Mouse (Mus musculus) neural tube, embryonic 15.5 days (tissue): Measurements from ENCODE around the gene Rbp7. TPM values are rescaled to one million over a fixed set of nuclear protein-coding genes. Genes with fewer than 3 reads are reported as not detected.
"Not testable (repeated sequence)": the region's sequence is repeated elsewhere in the genome, so short reads cannot be mapped to it uniquely, and the experiment has no call there.

ENCODE experiments used
- ATAC-seq: fragments of 200-750 bp; cut with Nextera tagmentation; 2 replicates; pipeline ENCODE4 v1.8.0; 2017; ENCODE audit warnings: mild to moderate bottlenecking, moderate TSS enrichment, moderate library complexity; ENCODE audit not compliant: low FRiP score
- H3K27ac ChIP-seq: fragments of 300-500 bp; sonication (generic); replicated peaks from 2 replicates; pipeline ENCODE4 v1.5.1; 2015; ENCODE audit warnings: mild to moderate bottlenecking, inconsistent platforms
- H3K27me3 ChIP-seq: fragments of 300-500 bp; sonication (generic); replicated peaks from 2 replicates; pipeline ENCODE4 v1.6.1; 2015; ENCODE audit warnings: inconsistent platforms
- H3K36me3 ChIP-seq: fragments of 300-500 bp; sonication (generic); 2 replicates; pipeline ENCODE4 v1.6.1; 2015; ENCODE audit warnings: inconsistent platforms
- H3K4me1 ChIP-seq: fragments of 300-500 bp; sonication (generic); 2 replicates; pipeline ENCODE4 v1.6.1; 2015; ENCODE audit warnings: inconsistent platforms
- H3K4me2 ChIP-seq: fragments of 300-500 bp; sonication (generic); 2 replicates; pipeline ENCODE4 v1.6.1; 2015; ENCODE audit warnings: inconsistent platforms, mild to moderate bottlenecking, moderate library complexity
- H3K4me3 ChIP-seq: fragments of 300-500 bp; sonication (generic); replicated peaks from 2 replicates; pipeline ENCODE4 v1.5.1; 2015; ENCODE audit warnings: mild to moderate bottlenecking, inconsistent platforms
- H3K9ac ChIP-seq: fragments of 300-500 bp; sonication (generic); replicated peaks from 2 replicates; pipeline ENCODE4 v1.6.1; 2015; ENCODE audit warnings: mild to moderate bottlenecking, inconsistent platforms
- H3K9me3 ChIP-seq: fragments of 300-500 bp; sonication (generic); replicated peaks from 2 replicates; pipeline ENCODE4 v1.6.1; 2016; ENCODE audit warnings: inconsistent platforms
- WGBS: fragments of 180-500 bp; shearing (Covaris S2); methylation state at CpG from one replicate; pipeline ENCODE4 v1.1.7; 2015; ENCODE audit warnings: mixed read lengths; 5-methylcytosine and 5-hydroxymethylcytosine counted together
- polyA plus RNA-seq: library from polyadenylated mRNA; unstranded; fragments of >200 nt; fragmentation: Nextera tagmentation; extraction: Ambion mirVana; gene quantifications from 2 replicates; pipeline ENCODE4 v1.2.1, GENCODE M21; 2015

Gene Rbp7
- polyA plus RNA-seq, 1 experiment from 2014 or later, result not detected

DNA sequence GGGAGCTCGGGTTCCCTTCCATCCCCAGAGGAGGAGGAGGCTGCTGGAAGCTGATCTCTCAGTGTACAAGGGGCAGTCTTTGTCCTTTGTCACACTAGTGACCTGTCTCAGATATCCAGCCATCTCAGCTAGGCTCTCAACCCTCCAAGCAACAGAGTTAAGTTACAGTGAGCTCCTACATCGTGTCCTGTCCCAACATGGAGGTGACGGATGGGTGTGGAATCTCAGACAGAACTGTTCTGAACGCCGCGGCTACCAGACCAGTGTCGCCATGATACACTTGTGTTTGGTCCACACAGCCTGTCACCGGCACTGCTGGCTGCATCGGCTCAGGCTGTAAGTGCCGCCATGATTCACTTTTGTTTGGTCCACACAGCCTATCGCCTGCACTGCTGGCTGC, 22.3 kb upstream of the Rbp7 start, which contains the start of gene Tmem274:
Gene Tmem274 (plus strand): TSS at position 301 of the 400 bp plus-strand sequence.
- no peak within 1 kb of the TSS for H3K9ac ChIP-seq
- H3K4me1 ChIP-seq, result no peaks in the 10 kb centered on the region
- H3K9me3 ChIP-seq, result no peaks in the 10 kb centered on the region
- H3K27me3 ChIP-seq, result no peaks in the 10 kb centered on the region
- H3K4me2 ChIP-seq, result no peak within 1 kb of the TSS
- WGBS, result 91% methylated on average over 11 of the region's 11 CpGs
- ATAC-seq, result no peak
- no peak within 1 kb of the TSS for H3K27ac ChIP-seq
- H3K36me3 ChIP-seq, result peaks cover 13% of the 10 kb centered on the region
- no peak within 1 kb of the TSS for H3K4me3 ChIP-seq

GRCm38 (mm10) chr4:149475096-149475495, 20.3 kb upstream of the Rbp7 start:
- Histone ChIP-seq H3K4me3 (no peak overlapping the region), H3K4me1 (no peaks in the 10 kb centered on the region), H3K4me2 (no peak overlapping the region), H3K27ac (no peak overlapping the region), H3K9ac (no peak overlapping the region), H3K9me3 (no peaks in the 10 kb centered on the region), H3K36me3 (peaks cover 14% of the 10 kb centered on the region), H3K27me3 (no peaks in the 10 kb centered on the region)
- ATAC-seq, result no peak
- 81% methylated on average over 7 of the region's 7 CpGs for WGBS

- Histone ChIP-seq H3K4me3 (no peak overlapping the region), H3K9me3 (no peaks in the 10 kb centered on the region), H3K4me2 (no peak overlapping the region), H3K36me3 (peaks cover 23% of the 10 kb centered on the region), H3K27me3 (no peaks in the 10 kb centered on the region), H3K4me1 (no peaks in the 10 kb centered on the region), H3K27ac (no peak overlapping the region), H3K9ac (no peak overlapping the region)
- WGBS, result 97% methylated on average over 3 of the region's 3 CpGs
- ATAC-seq, result no peak
Observed at GRCm38 (mm10) chr4:149469557-149469956, 14.8 kb upstream of the Rbp7 start.

- no peak for ATAC-seq
- H3K4me2 ChIP-seq, result no peak overlapping the region
- H3K27ac ChIP-seq, result no peak overlapping the region
- H3K4me1 ChIP-seq, result no peaks in the 10 kb centered on the region
- H3K4me3 ChIP-seq, result no peak overlapping the region
- WGBS, result 77% methylated on average over 6 of the region's 6 CpGs
- H3K9ac ChIP-seq, result no peak overlapping the region
- H3K27me3 ChIP-seq, result no peaks in the 10 kb centered on the region
- H3K36me3 ChIP-seq, result no peaks in the 10 kb centered on the region
- no peaks in the 10 kb centered on the region for H3K9me3 ChIP-seq
Observed at GRCm38 (mm10) chr4:149463435-149463950, 8.7 kb upstream of the Rbp7 start.

GRCm38 (mm10) chr4:149462305-149462971, 7.7 kb upstream of the Rbp7 start:
- Histone ChIP-seq H3K9me3 (no peaks in the 10 kb centered on the region), H3K36me3 (no peaks in the 10 kb centered on the region), H3K27ac (no peak overlapping the region), H3K27me3 (no peaks in the 10 kb centered on the region), H3K9ac (no peak overlapping the region), H3K4me1 (no peaks in the 10 kb centered on the region), H3K4me3 (no peak overlapping the region), H3K4me2 (no peak overlapping the region)
- no peak for ATAC-seq
- WGBS, result 82% methylated on average over 6 of the region's 6 CpGs

DNA sequence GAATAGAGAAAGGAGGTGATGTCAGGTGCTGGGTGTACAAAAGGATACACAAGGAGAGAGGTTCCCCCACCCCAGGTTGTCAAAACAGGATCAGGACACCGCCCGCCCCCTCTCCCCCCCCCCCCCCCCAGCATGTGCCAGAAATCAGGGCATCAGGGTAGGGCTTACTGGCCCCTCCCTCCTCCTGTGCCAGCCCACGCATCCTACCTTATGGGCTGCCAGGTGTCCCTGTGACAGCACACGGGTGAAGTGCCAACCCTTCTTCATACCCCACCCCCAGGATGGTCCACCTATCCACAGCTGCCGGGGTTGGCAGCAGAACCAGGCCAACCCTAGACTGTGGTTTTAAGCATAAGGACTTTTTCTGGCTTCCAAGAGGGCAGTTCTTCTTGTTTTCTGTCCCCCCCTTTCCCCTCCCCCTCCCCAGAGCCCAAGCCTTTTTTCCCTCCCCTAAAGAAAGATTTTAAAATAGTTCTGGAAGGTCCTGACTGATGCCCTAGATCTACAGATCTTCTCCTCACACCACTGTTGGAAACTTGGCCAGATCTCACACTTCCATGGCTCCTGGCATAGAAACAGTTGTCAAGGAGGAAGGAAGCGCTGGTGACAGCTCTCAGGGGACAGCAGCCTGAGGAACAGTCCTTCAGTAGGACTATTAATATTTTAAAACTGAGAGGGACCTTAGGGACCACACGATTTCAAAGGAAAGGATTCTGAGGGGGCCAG, 7.0 kb upstream of the Rbp7 start:
- Histone ChIP-seq H3K4me3 (no peak overlapping the region), H3K4me1 (no peaks in the 10 kb centered on the region), H3K36me3 (no peaks in the 10 kb centered on the region), H3K9ac (no peak overlapping the region), H3K9me3 (no peaks in the 10 kb centered on the region), H3K27me3 (no peaks in the 10 kb centered on the region), H3K27ac (no peak overlapping the region), H3K4me2 (no peak overlapping the region)
- no peak for ATAC-seq
- 68% methylated on average over 7 of the region's 7 CpGs for WGBS

GRCm38 (mm10) chr4:149460475-149460874, 5.7 kb upstream of the Rbp7 start:
- not testable (repeated sequence) for H3K4me3 ChIP-seq, H3K9ac ChIP-seq, H3K4me1 ChIP-seq, H3K4me2 ChIP-seq, ATAC-seq, H3K27ac ChIP-seq, H3K27me3 ChIP-seq, H3K36me3 ChIP-seq, H3K9me3 ChIP-seq
- 90% methylated on average over 2 of the region's 2 CpGs for whole genome bisulfite sequencing

GRCm38 (mm10) chr4:149459425-149459824, 4.6 kb upstream of the Rbp7 start:
- Histone ChIP-seq H3K4me1 (no peaks in the 10 kb centered on the region), H3K9ac (no peak overlapping the region), H3K4me2 (no peak overlapping the region), H3K4me3 (no peak overlapping the region), H3K9me3 (no peaks in the 10 kb centered on the region), H3K27me3 (no peaks in the 10 kb centered on the region), H3K27ac (no peak overlapping the region), H3K36me3 (no peaks in the 10 kb centered on the region)
- ATAC-seq, result no peak
- WGBS, result 77% methylated on average over 1 of the region's 1 CpGs

DNA sequence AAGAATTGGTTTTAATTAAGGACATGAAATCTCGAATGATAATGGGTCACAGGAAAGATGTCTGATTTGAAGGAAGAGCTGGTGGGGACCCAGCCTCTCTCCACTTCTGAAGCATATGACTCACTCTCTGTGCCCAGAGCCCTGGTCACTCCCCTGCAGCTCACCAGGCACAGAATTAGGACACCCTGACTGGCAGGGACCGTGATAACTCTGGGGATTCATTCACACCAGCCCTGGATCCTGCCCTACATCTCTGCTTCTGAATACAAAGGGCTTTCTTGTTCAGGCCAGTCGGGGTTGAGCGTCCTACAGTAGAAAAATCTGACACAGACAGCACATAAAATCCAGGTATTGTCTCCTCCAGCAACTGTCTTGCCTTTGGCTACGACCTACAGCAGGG, 3.7 kb upstream of the Rbp7 start:
- no peak for ATAC-seq
- no peak overlapping the region for H3K27ac ChIP-seq
- no peaks in the 10 kb centered on the region for H3K9me3 ChIP-seq
- H3K4me1 ChIP-seq, result no peaks in the 10 kb centered on the region
- WGBS, result 70% methylated on average over 5 of the region's 5 CpGs
- no peaks in the 10 kb centered on the region for H3K36me3 ChIP-seq
- H3K27me3 ChIP-seq, result no peaks in the 10 kb centered on the region
- H3K9ac ChIP-seq, result no peak overlapping the region
- no peak overlapping the region for H3K4me2 ChIP-seq
- H3K4me3 ChIP-seq, result no peak overlapping the region

DNA sequence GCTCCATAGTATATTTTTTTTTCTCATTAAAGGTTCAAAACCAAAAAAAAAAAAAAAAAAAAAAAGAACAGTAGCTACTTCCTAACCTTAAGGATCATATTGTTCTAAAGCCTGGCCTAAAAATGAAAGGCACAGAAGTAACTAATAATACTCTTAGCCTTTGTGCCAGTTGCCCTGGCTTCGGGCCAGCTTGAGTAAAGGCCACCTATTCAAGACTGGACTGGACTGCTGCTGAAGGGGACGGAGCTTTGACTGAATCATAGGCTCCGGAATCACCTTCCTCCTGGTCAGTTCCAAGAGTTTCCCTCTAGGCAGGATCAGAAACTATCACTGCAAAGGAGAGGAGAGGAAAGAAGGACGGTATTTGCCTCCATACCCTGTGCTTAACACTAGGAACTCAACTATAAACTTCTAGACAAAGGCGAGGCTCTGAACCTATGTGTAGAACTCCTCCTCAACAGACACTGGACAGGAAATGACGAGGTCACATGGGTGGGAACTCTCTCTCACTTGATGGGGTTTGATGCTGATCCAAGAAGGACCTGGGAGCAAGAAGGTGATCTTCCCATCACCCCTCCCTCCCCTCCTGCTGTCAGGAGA, 3.2 kb upstream of the Rbp7 start:
- no peak for ATAC-seq
- WGBS, result 78% methylated on average over 6 of the region's 6 CpGs
- no peak overlapping the region for H3K4me3 ChIP-seq
- no peaks in the 10 kb centered on the region for H3K9me3 ChIP-seq
- no peaks in the 10 kb centered on the region for H3K4me1 ChIP-seq
- H3K9ac ChIP-seq, result no peak overlapping the region
- H3K27me3 ChIP-seq, result no peaks in the 10 kb centered on the region
- H3K36me3 ChIP-seq, result no peaks in the 10 kb centered on the region
- no peak overlapping the region for H3K27ac ChIP-seq
- H3K4me2 ChIP-seq, result no peak overlapping the region

- H3K4me2 ChIP-seq, H3K4me1 ChIP-seq, H3K9me3 ChIP-seq, H3K36me3 ChIP-seq, H3K4me3 ChIP-seq, H3K27me3 ChIP-seq, ATAC-seq, H3K9ac ChIP-seq, H3K27ac ChIP-seq: not testable (repeated sequence)
- WGBS, result 89% methylated on average over 27 of the region's 27 CpGs
Observed at GRCm38 (mm10) chr4:149457163-149457562, 2.4 kb upstream of the Rbp7 start.

- Histone ChIP-seq H3K4me1 (no peaks in the 10 kb centered on the region), H3K4me3 (no peak overlapping the region), H3K36me3 (no peaks in the 10 kb centered on the region), H3K4me2 (no peak overlapping the region), H3K9ac (no peak overlapping the region), H3K27ac (no peak overlapping the region), H3K27me3 (no peaks in the 10 kb centered on the region), H3K9me3 (no peaks in the 10 kb centered on the region)
- ATAC-seq, result no peak
- 87% methylated on average over 17 of the region's 17 CpGs for WGBS
Observed at GRCm38 (mm10) chr4:149454263-149454662, 515 bp downstream of the Rbp7 start.
